Mouse (Mus musculus) forebrain, embryonic 11.5 days (tissue): ENCODE measurements around the gene Il3. TPM values are rescaled to one million over a fixed set of nuclear protein-coding genes. Genes with fewer than 3 reads are reported as not detected.
A peak's percentile ranks its signal among the peaks of the same experiment; 100 is the strongest.
"Not testable (repeated sequence)": the region's sequence is repeated elsewhere in the genome, so short reads cannot be mapped to it uniquely, and the experiment has no call there.

ENCODE experiments used
- ATAC-seq: fragments of 200-750 bp; cut with Nextera tagmentation; replicated peaks from 2 replicates; pipeline ENCODE4 v1.8.0; 2017; ENCODE audit warnings: moderate TSS enrichment; ENCODE audit not compliant: low FRiP score
- DNase-seq: peaks from one replicate; pipeline ENCODE4 v3.0.0-alpha.2; 2017; ENCODE audit warnings: low spot score
- H3K27ac ChIP-seq: fragments of 300-500 bp; sonication (generic); 2 replicates; pipeline ENCODE4 v1.5.1; 2014; ENCODE audit warnings: low read depth, low read length
- H3K27me3 ChIP-seq: fragments of 300-500 bp; sonication (generic); 2 replicates; pipeline ENCODE4 v1.6.1; 2014; ENCODE audit warnings: mild to moderate bottlenecking, low read length, mixed read lengths; ENCODE audit not compliant: control insufficient read depth, insufficient read depth
- H3K36me3 ChIP-seq: fragments of 300-500 bp; sonication (generic); 2 replicates; pipeline ENCODE4 v1.6.1; 2014; ENCODE audit warnings: mild to moderate bottlenecking, low read length, moderate library complexity, mixed read lengths; ENCODE audit not compliant: control insufficient read depth, insufficient read depth
- H3K4me1 ChIP-seq: fragments of 300-500 bp; sonication (generic); replicated peaks from 2 replicates; pipeline ENCODE4 v1.6.1; 2014; ENCODE audit warnings: low read length, mixed read lengths; ENCODE audit not compliant: control insufficient read depth, insufficient read depth
- H3K4me2 ChIP-seq: fragments of 300-500 bp; sonication (generic); 2 replicates; pipeline ENCODE4 v1.6.1; 2014; ENCODE audit warnings: low read depth, mild to moderate bottlenecking, low read length, moderate library complexity, mixed read lengths; ENCODE audit not compliant: severe bottlenecking
- H3K4me3 ChIP-seq: fragments of 300-500 bp; sonication (generic); 2 replicates; pipeline ENCODE4 v1.5.1; 2014; ENCODE audit warnings: low read depth, low read length
- H3K9ac ChIP-seq: fragments of 300-500 bp; sonication (generic); 2 replicates; pipeline ENCODE4 v1.6.1; 2014; ENCODE audit warnings: low read length
- H3K9me3 ChIP-seq: fragments of 300-500 bp; sonication (generic); 2 replicates; pipeline ENCODE4 v1.6.1; 2016; ENCODE audit warnings: low read length, mixed read lengths; ENCODE audit not compliant: control insufficient read depth
- WGBS: fragments of 180-500 bp; shearing (Covaris S2); extraction: QIAGEN DNeasy Blood & Tissue Kit; methylation state at CpG from one replicate; pipeline ENCODE4 v1.1.7; 2014; 5-methylcytosine and 5-hydroxymethylcytosine counted together
- polyA plus RNA-seq: library from polyadenylated mRNA; unstranded; fragments of >200 nt; fragmentation: Nextera tagmentation; extraction: Ambion mirVana; gene quantifications from 2 replicates; pipeline ENCODE4 v1.2.1, GENCODE M21; 2014

The Il3 gene
- polyA plus RNA-seq, 1 experiment from 2014 or later = not detected

GRCm38 (mm10) chr11:54305331-54305730 is 38.3 kb upstream of the Il3 start:
- 59% methylated on average over 3 of the region's 3 CpGs for WGBS
- DNase-seq = no peak
- no peak for ATAC-seq
- Histone ChIP-seq H3K9ac (no peak overlapping the region), H3K27ac (no peak overlapping the region), H3K4me2 (no peak overlapping the region), H3K36me3 (no peaks in the 10 kb centered on the region; the same call in 1 of the 2 replicates), H3K4me1 (0 out of 2 replicates have a peak, but pooled peaks cover 5% of the 10 kb centered on the region), H3K4me3 (no peak overlapping the region), H3K27me3 (no peaks in the 10 kb centered on the region), H3K9me3 (no peaks in the 10 kb centered on the region)

GRCm38 (mm10) chr11:54304471-54304873 is 37.4 kb upstream of the Il3 start:
- WGBS = 3% methylated on average over 7 of the region's 7 CpGs
- Histone ChIP-seq H3K4me2 (peak overlapping the region; percentile 69), H3K9ac (peak overlapping the region; percentile 84), H3K4me3 (peak overlapping the region; percentile 74), H3K9me3 (no peaks in the 10 kb centered on the region), H3K27ac (peak overlapping the region; percentile 37; the same call in 1 of the 2 replicates), H3K27me3 (no peaks in the 10 kb centered on the region), H3K36me3 (no peaks in the 10 kb centered on the region; the same call in 1 of the 2 replicates), H3K4me1 (0 out of 2 replicates have a peak, but pooled peaks cover 5% of the 10 kb centered on the region)
- peak; percentile 57 for DNase-seq
- peak; percentile 36; the same call in 1 of the 2 replicates for ATAC-seq

- WGBS = under 1% methylated on average over 51 of the region's 59 CpGs
- Histone ChIP-seq H3K4me1 (0 out of 2 replicates have a peak, but pooled peaks cover 5% of the 10 kb centered on the region), H3K4me2 (peak within 1 kb of the TSS; percentile 69), H3K9me3 (no peaks in the 10 kb centered on the region; the same call in 1 of the 2 replicates), H3K27me3 (no peaks in the 10 kb centered on the region), H3K4me3 (peak within 1 kb of the TSS; percentile 74), H3K36me3 (no peaks in the 10 kb centered on the region; the same call in 1 of the 2 replicates), H3K27ac (peak within 1 kb of the TSS; percentile 37), H3K9ac (peak within 1 kb of the TSS; percentile 84)
- ATAC-seq = peak; percentile 85
- peak; percentile 80 for DNase-seq
Observed at GRCm38 (mm10) chr11:54303728-54304470, 36.8 kb upstream of the Il3 start, which contains the start of gene Acsl6. Gene Acsl6, plus strand, starts transcription at chr11:54303798.

- 0 out of 2 replicates have a peak, but pooled peaks cover 5% of the 10 kb centered on the region for H3K4me1 ChIP-seq
- 20% methylated on average over 6 of the region's 6 CpGs for WGBS
- no peaks in the 10 kb centered on the region; the same call in 1 of the 2 replicates for H3K9me3 ChIP-seq
- no peaks in the 10 kb centered on the region for H3K27me3 ChIP-seq
- DNase-seq (peak; percentile 71), ATAC-seq (peak; percentile 34)
- H3K27ac ChIP-seq = no peak overlapping the region
- H3K4me3 ChIP-seq = peak overlapping the region; percentile 74
- peak overlapping the region; percentile 84 for H3K9ac ChIP-seq
- H3K36me3 ChIP-seq = no peaks in the 10 kb centered on the region
- peak overlapping the region; percentile 69 for H3K4me2 ChIP-seq
Observed at GRCm38 (mm10) chr11:54303076-54303727, 36.1 kb upstream of the Il3 start.

- H3K4me1 ChIP-seq = 0 out of 2 replicates have a peak, but pooled peaks cover 5% of the 10 kb centered on the region
- H3K27ac ChIP-seq = no peak overlapping the region
- H3K9me3 ChIP-seq = no peaks in the 10 kb centered on the region; the same call in 1 of the 2 replicates
- H3K4me3 ChIP-seq = no peak overlapping the region
- WGBS = 81% methylated on average over 3 of the region's 3 CpGs
- ATAC-seq = no peak
- H3K4me2 ChIP-seq = no peak overlapping the region
- H3K9ac ChIP-seq = no peak overlapping the region
- peak; percentile 28 for DNase-seq
- H3K36me3 ChIP-seq = no peaks in the 10 kb centered on the region
- H3K27me3 ChIP-seq = no peaks in the 10 kb centered on the region
Observed at GRCm38 (mm10) chr11:54302606-54303005, 35.5 kb upstream of the Il3 start.

- Histone ChIP-seq H3K9me3 (no peaks in the 10 kb centered on the region; the same call in 1 of the 2 replicates), H3K9ac (no peak overlapping the region), H3K36me3 (no peaks in the 10 kb centered on the region), H3K4me2 (no peak overlapping the region), H3K4me1 (0 out of 2 replicates have a peak, but pooled peaks cover 5% of the 10 kb centered on the region), H3K27me3 (no peaks in the 10 kb centered on the region), H3K4me3 (no peak overlapping the region), H3K27ac (no peak overlapping the region)
- DNase-seq (peak; percentile 45), ATAC-seq (no peak)
- 88% methylated on average over 8 of the region's 8 CpGs for WGBS
Observed at GRCm38 (mm10) chr11:54301994-54302393, 34.9 kb upstream of the Il3 start.

GRCm38 (mm10) chr11:54298777-54299176 is 31.7 kb upstream of the Il3 start:
- peak; percentile 30 for DNase-seq
- no peak overlapping the region for H3K27ac ChIP-seq
- H3K4me1 ChIP-seq = no peaks in the 10 kb centered on the region
- H3K27me3 ChIP-seq = no peaks in the 10 kb centered on the region
- H3K36me3 ChIP-seq = no peaks in the 10 kb centered on the region
- H3K9me3 ChIP-seq = no peaks in the 10 kb centered on the region; the same call in 1 of the 2 replicates
- ATAC-seq = no peak
- H3K9ac ChIP-seq = no peak overlapping the region
- no peak overlapping the region for H3K4me2 ChIP-seq
- no peak overlapping the region for H3K4me3 ChIP-seq

GRCm38 (mm10) chr11:54297471-54297870 is 30.4 kb upstream of the Il3 start:
- 88% methylated on average over 2 of the region's 2 CpGs for WGBS

More at GRCm38 (mm10) chr11:54297471-54297870, 30.4 kb upstream of the Il3 start:
- not testable (repeated sequence) for ATAC-seq, H3K27ac ChIP-seq, H3K4me3 ChIP-seq, H3K27me3 ChIP-seq, H3K9ac ChIP-seq, H3K4me2 ChIP-seq, H3K36me3 ChIP-seq, DNase-seq, H3K4me1 ChIP-seq, H3K9me3 ChIP-seq
